Mouse (Mus musculus) liver, embryonic 13.5 days (tissue): Measurements from ENCODE around the gene Nckap5. TPM values are rescaled to one million over a fixed set of nuclear protein-coding genes. Genes with fewer than 3 reads are reported as not detected.
"Not testable (repeated sequence)": the region's sequence is repeated elsewhere in the genome, so short reads cannot be mapped to it uniquely, and the experiment has no call there.

ENCODE experiments used
- ATAC-seq: fragments of 200-750 bp; cut with Nextera tagmentation; 2 replicates; pipeline ENCODE4 v1.8.0; 2017; ENCODE audit warnings: low read depth, mild to moderate bottlenecking, moderate number of reproducible peaks, moderate library complexity
- DNase-seq: peaks from one replicate; pipeline ENCODE4 v3.0.0; 2022
- H3K27ac ChIP-seq: fragments of 300-500 bp; sonication (generic); 2 replicates; pipeline ENCODE4 v1.5.1; 2015; ENCODE audit warnings: moderate library complexity, mild to moderate bottlenecking, inconsistent platforms
- H3K27me3 ChIP-seq: fragments of 300-500 bp; sonication (generic); 2 replicates; pipeline ENCODE4 v1.6.1; 2015; ENCODE audit warnings: mild to moderate bottlenecking, inconsistent platforms
- H3K36me3 ChIP-seq: fragments of 300-500 bp; sonication (generic); 2 replicates; pipeline ENCODE4 v1.6.1; 2015; ENCODE audit warnings: mild to moderate bottlenecking, inconsistent platforms
- H3K4me1 ChIP-seq: fragments of 300-500 bp; sonication (generic); replicated peaks from 2 replicates; pipeline ENCODE4 v1.6.1; 2015; ENCODE audit warnings: inconsistent platforms
- H3K4me2 ChIP-seq: fragments of 300-500 bp; sonication (generic); 2 replicates; pipeline ENCODE4 v1.6.1; 2015; ENCODE audit warnings: inconsistent platforms, mild to moderate bottlenecking, moderate library complexity
- H3K4me3 ChIP-seq: fragments of 300-500 bp; sonication (generic); replicated peaks from 2 replicates; pipeline ENCODE4 v1.5.1; 2015; ENCODE audit warnings: mild to moderate bottlenecking, inconsistent platforms
- H3K9ac ChIP-seq: fragments of 300-500 bp; sonication (generic); 2 replicates; pipeline ENCODE4 v1.6.1; 2015; ENCODE audit warnings: mild to moderate bottlenecking, inconsistent platforms
- H3K9me3 ChIP-seq: fragments of 300-500 bp; sonication (generic); replicated peaks from 2 replicates; pipeline ENCODE4 v1.6.1; 2016; ENCODE audit warnings: inconsistent platforms
- WGBS: fragments of 180-500 bp; shearing (Covaris S2); methylation state at CpG from one replicate; pipeline ENCODE4 v1.1.7; 2015; ENCODE audit not compliant: insufficient replicate concordance; 5-methylcytosine and 5-hydroxymethylcytosine counted together
- polyA plus RNA-seq: library from polyadenylated mRNA; unstranded; fragments of >200 nt; fragmentation: Nextera tagmentation; extraction: Ambion mirVana; gene quantifications from 2 replicates; pipeline ENCODE4 v1.2.1, GENCODE M21; 2015

Nckap5 gene
- polyA plus RNA-seq, 1 experiment from 2014 or later: 0.74 TPM

DNA sequence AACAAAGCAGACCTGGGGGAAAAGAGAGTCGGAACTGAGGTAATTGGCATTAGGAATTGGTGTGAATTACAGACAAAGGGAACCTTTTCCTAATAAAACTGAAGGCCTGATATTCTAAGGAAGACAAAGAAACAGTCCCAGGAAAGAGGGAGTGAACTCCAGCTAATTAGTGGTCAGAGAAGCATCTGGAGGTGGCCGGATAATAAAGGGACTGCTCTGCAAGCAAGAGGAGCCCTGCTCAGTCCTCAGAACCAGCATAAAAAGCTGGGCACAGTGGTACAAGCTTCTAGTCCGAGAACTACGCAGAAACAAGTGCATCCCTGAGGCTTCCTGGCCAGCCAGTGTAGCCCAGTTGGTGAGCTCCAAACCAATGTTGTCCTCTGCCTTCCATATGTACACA lies 754.3 kb downstream of the Nckap5 start:
- Histone ChIP-seq H3K4me2 (no peak overlapping the region), H3K27ac (no peak overlapping the region), H3K27me3 (no peaks in the 10 kb centered on the region), H3K36me3 (no peaks in the 10 kb centered on the region), H3K4me1 (no peaks in the 10 kb centered on the region), H3K9me3 (no peaks in the 10 kb centered on the region), H3K4me3 (no peak overlapping the region), H3K9ac (no peak overlapping the region)
- ATAC-seq: no peak
- WGBS: 61% methylated on average over 4 of the region's 4 CpGs
- DNase-seq: no peak

GRCm38 (mm10) chr1:126070861-126071260 lies 759.7 kb downstream of the Nckap5 start:
- Histone ChIP-seq H3K9me3 (no peaks in the 10 kb centered on the region), H3K4me3 (no peak overlapping the region), H3K27ac (no peak overlapping the region), H3K9ac (no peak overlapping the region), H3K27me3 (no peaks in the 10 kb centered on the region), H3K36me3 (no peaks in the 10 kb centered on the region), H3K4me1 (no peaks in the 10 kb centered on the region), H3K4me2 (no peak overlapping the region)
- ATAC-seq: no peak
- WGBS: 81% methylated on average over 2 of the region's 2 CpGs
- no peak for DNase-seq

GRCm38 (mm10) chr1:126051491-126051890 lies 779.1 kb downstream of the Nckap5 start:
- WGBS: 61% methylated on average over 3 of the region's 3 CpGs
- H3K27me3 ChIP-seq: no peaks in the 10 kb centered on the region

GRCm38 (mm10) chr1:126042886-126043285 lies 787.7 kb downstream of the Nckap5 start:
- H3K36me3 ChIP-seq: no peaks in the 10 kb centered on the region
- H3K4me3 ChIP-seq: no peak overlapping the region
- H3K27ac ChIP-seq: no peak overlapping the region
- ATAC-seq (no peak), DNase-seq (no peak)
- H3K9ac ChIP-seq: no peak overlapping the region
- H3K9me3 ChIP-seq: no peaks in the 10 kb centered on the region
- H3K4me1 ChIP-seq: no peaks in the 10 kb centered on the region
- no peak overlapping the region for H3K4me2 ChIP-seq
- H3K27me3 ChIP-seq: no peaks in the 10 kb centered on the region
- WGBS: 75% methylated on average over 5 of the region's 5 CpGs

More at GRCm38 (mm10) chr1:126051491-126051890, 779.1 kb downstream of the Nckap5 start:
- ATAC-seq (no peak), DNase-seq (no peak)
- H3K9me3 ChIP-seq: no peaks in the 10 kb centered on the region
- H3K9ac ChIP-seq: no peak overlapping the region
- no peak overlapping the region for H3K4me2 ChIP-seq
- no peaks in the 10 kb centered on the region for H3K4me1 ChIP-seq
- no peaks in the 10 kb centered on the region for H3K36me3 ChIP-seq
- H3K4me3 ChIP-seq: no peak overlapping the region
- no peak overlapping the region for H3K27ac ChIP-seq

DNA sequence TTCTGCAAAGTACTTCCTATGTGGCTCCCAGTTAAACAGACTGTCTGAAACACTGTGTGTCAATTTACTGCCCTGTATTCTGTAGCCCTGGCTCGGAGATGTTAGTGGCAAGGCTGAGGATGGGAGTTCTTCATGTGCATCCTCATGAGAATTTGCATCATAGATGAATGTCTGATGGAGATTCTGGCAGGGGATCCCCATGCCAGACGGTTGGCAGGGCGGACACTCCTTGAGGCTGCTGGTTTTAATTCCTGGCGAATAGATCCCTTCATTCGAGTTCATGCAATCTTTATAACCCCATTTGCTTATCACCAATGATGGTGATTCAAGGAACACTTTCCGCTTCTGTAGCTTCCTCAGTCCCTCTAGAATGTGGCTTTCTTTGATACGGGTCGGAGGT lies 803.1 kb downstream of the Nckap5 start:
- Histone ChIP-seq H3K36me3 (no peaks in the 10 kb centered on the region), H3K4me3 (no peak overlapping the region), H3K27ac (no peak overlapping the region), H3K4me2 (no peak overlapping the region), H3K9ac (no peak overlapping the region), H3K27me3 (no peaks in the 10 kb centered on the region), H3K4me1 (no peaks in the 10 kb centered on the region), H3K9me3 (no peaks in the 10 kb centered on the region)
- WGBS: 77% methylated on average over 8 of the region's 8 CpGs
- no peak for ATAC-seq
- DNase-seq: no peak

- H3K9ac ChIP-seq: no peak overlapping the region
- H3K4me2 ChIP-seq: no peak overlapping the region
- no peaks in the 10 kb centered on the region for H3K27me3 ChIP-seq
- ATAC-seq (no peak), DNase-seq (no peak)
- 50% methylated on average over 6 of the region's 6 CpGs for WGBS
- no peaks in the 10 kb centered on the region for H3K9me3 ChIP-seq
- no peak overlapping the region for H3K27ac ChIP-seq
- no peaks in the 10 kb centered on the region for H3K4me1 ChIP-seq
- H3K36me3 ChIP-seq: no peaks in the 10 kb centered on the region
- H3K4me3 ChIP-seq: no peak overlapping the region
These were observed 806.1 kb downstream of the Nckap5 start for GRCm38 (mm10) chr1:126024518-126024917.

GRCm38 (mm10) chr1:126022959-126023358 lies 807.6 kb downstream of the Nckap5 start:
- Histone ChIP-seq H3K27me3 (no peaks in the 10 kb centered on the region), H3K36me3 (no peaks in the 10 kb centered on the region), H3K4me1 (no peaks in the 10 kb centered on the region), H3K4me3 (no peak overlapping the region), H3K27ac (no peak overlapping the region), H3K9ac (no peak overlapping the region), H3K9me3 (no peaks in the 10 kb centered on the region), H3K4me2 (no peak overlapping the region)
- 48% methylated on average over 10 of the region's 10 CpGs for WGBS
- no peak for DNase-seq
- ATAC-seq: no peak

DNA sequence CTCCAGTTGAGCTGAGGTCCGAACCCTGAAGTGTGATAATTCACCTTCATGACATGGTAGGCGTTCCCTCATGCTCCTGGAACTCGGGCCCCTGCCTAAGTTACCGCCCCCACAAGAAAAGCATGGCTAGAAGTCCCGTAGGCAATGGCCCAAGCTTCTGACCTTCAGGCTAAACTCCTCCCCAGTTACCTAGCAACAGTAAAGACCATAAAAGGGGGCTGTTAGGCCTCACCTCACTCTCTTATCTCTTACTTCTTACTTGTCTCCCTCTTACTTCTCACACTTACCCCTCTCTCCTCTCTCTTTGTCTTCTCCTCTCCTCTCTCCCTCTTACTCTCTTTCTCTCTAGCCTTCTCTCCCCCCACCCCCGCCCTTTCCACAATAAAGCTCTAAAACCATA lies 811.9 kb downstream of the Nckap5 start:
- not testable (repeated sequence) for ATAC-seq, H3K4me2 ChIP-seq, H3K4me1 ChIP-seq, H3K9ac ChIP-seq, DNase-seq, H3K9me3 ChIP-seq, H3K4me3 ChIP-seq, H3K36me3 ChIP-seq, H3K27me3 ChIP-seq, H3K27ac ChIP-seq
- WGBS: 60% methylated on average over 6 of the region's 6 CpGs

GRCm38 (mm10) chr1:126011661-126012091 lies 818.9 kb downstream of the Nckap5 start:
- H3K9ac ChIP-seq: no peak overlapping the region
- no peaks in the 10 kb centered on the region for H3K27me3 ChIP-seq
- no peaks in the 10 kb centered on the region for H3K36me3 ChIP-seq
- no peak overlapping the region for H3K4me2 ChIP-seq
- H3K4me3 ChIP-seq: no peak overlapping the region
- 71% methylated on average over 5 of the region's 5 CpGs for WGBS
- DNase-seq: no peak
- H3K9me3 ChIP-seq: no peaks in the 10 kb centered on the region
- no peaks in the 10 kb centered on the region for H3K4me1 ChIP-seq
- H3K27ac ChIP-seq: no peak overlapping the region
- ATAC-seq: no peak

DNA sequence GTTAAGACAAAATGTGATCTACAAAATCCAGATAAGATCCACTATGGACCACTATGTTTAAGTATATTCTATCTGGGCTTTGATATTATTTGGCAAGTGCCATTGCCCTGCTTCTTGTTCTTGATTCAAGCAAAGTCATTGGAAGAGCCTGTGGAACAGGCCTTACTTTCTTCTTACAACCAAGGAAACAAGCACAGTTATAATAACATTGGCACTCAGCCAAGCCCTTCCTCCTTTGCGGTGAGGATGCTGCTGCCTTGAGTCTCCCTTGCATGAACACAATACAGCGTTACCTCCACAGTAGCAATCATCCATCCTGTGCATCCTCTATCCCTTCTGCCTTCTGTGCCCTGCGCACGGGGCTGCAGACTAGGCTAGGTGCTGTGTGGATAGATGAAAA lies 823.0 kb downstream of the Nckap5 start:
- no peak overlapping the region for H3K27ac ChIP-seq
- no peak overlapping the region for H3K4me3 ChIP-seq
- no peak overlapping the region for H3K4me2 ChIP-seq
- H3K4me1 ChIP-seq: no peaks in the 10 kb centered on the region
- no peaks in the 10 kb centered on the region for H3K36me3 ChIP-seq
- H3K27me3 ChIP-seq: no peaks in the 10 kb centered on the region
- no peak for ATAC-seq
- no peaks in the 10 kb centered on the region for H3K9me3 ChIP-seq
- 66% methylated on average over 4 of the region's 4 CpGs for WGBS
- H3K9ac ChIP-seq: no peak overlapping the region
- DNase-seq: no peak

DNA sequence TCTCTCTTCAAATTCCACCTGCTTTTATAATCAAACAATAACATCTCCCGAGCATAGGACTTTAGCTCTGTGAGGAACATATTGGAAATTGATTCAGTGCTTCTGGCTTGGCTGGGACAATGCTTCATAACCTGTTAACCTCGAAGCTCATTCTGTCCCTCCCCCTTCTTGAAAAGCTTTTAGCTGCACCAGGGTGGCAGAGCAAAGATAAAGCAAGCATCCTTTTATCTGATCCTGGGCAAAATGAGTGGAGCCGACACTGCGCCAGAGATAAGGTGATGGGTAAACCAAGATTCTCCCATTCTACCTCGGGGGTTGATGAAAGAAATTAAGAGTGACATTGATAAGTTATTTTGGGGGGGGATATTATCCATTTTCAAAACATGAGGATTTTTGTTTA lies 824.9 kb downstream of the Nckap5 start:
- ATAC-seq: no peak
- Histone ChIP-seq H3K4me3 (no peak overlapping the region), H3K27ac (no peak overlapping the region), H3K36me3 (no peaks in the 10 kb centered on the region), H3K9ac (no peak overlapping the region), H3K27me3 (no peaks in the 10 kb centered on the region), H3K4me2 (no peak overlapping the region), H3K9me3 (no peaks in the 10 kb centered on the region), H3K4me1 (no peaks in the 10 kb centered on the region)
- no peak for DNase-seq
- 28% methylated on average over 5 of the region's 5 CpGs for WGBS

DNA sequence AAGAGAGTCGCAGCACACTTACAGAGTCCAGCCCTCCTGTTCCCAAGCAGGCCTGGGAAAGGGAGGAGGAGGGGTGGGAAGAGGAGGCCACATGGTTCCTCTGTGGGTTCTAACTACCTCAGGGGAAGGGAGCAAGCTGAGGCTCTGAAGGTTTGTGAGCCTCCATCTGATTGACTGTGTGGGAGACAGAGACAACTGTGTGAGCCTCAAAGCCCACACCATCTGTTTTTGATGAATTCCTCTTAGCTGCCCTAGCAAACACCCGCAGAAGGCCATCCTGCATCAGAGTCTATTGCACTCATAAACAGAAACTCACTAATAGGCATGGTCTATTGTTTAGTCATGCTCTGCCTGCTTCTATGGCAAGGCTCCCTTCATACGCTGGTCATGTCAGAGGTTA lies 834.1 kb downstream of the Nckap5 start:
- DNase-seq: no peak
- no peak overlapping the region for H3K9ac ChIP-seq

More for the DNA sequence above, 834.1 kb downstream of the Nckap5 start:
- Histone ChIP-seq H3K27me3 (no peaks in the 10 kb centered on the region), H3K4me1 (no peaks in the 10 kb centered on the region), H3K4me2 (no peak overlapping the region), H3K36me3 (no peaks in the 10 kb centered on the region), H3K9me3 (no peaks in the 10 kb centered on the region), H3K27ac (no peak overlapping the region), H3K4me3 (no peak overlapping the region)
- ATAC-seq: no peak
- 61% methylated on average over 3 of the region's 3 CpGs for WGBS
